Mouse (Mus musculus): ENCODE data around the gene Myo1e.

GRCm38 (mm10) chr9:70382091-70382490 is 174.9 kb downstream of the Myo1e start:
- TF ChIP-seq CTCF (IDR thresholded peaks at IDR 0.05; ENCODE audit: low read depth, low read length) (no peak), GATA1 (IDR thresholded peaks at IDR 0.05; ENCODE audit: borderline replicate concordance, low read length) (no peak)

Data from G1E (cell line).